Mouse (Mus musculus): ENCODE measurements around the gene 2900011O08Rik.
"Not testable (repeated sequence)": the region's sequence is repeated elsewhere in the genome, so short reads cannot be mapped to it uniquely, and the experiment has no call there.

- not testable (repeated sequence) for TF ChIP-seq TAL1, GATA1 (IDR thresholded peaks at IDR 0.05; ENCODE audit: low read length)
These were observed 80.2 kb downstream of the 2900011O08Rik start for GRCm38 (mm10) chr16:14066571-14066970.

Measured in erythroblast, embryonic 14.5 days (primary cell).